Mouse (Mus musculus) ES-CJ7 (cell line): ENCODE measurements at regions not wholly inside any gene's neighbourhood (a gene's known extent, or its start where the extent isn't known, plus 50 kb on each side); places are given as distances from the start of the nearest gene placed in this dataset.

Source experiments
- DNase-seq: peaks from one replicate; pipeline ENCODE4 v3.0.0; 2011; ENCODE audit warnings: low read depth, low spot score

DNA sequence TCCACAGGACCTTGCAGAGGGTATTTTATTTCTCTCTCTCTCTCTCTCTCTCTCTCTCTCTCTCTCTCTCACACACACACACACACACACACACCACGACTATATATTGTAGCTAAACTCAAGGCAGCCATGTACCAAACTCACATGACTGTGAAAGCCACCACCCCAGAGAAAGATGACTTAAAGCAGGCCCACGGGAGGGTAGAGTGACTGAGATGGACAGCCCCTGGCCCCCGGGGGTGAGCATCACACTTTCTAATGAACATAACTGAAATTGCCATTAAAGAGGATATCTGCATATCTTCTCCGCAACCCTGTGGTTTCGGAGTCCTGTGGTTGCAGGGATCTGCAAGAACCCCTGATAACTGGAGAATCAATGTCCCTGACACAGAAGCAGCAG is 197.1 kb upstream of the Spdye4c start:
- no peak for DNase-seq

- DNase-seq: no peak
Observed at GRCm38 (mm10) chr2:128395308-128396007, 195.6 kb upstream of the Spdye4c start.

GRCm38 (mm10) chr2:128396008-128396346 is 195.0 kb upstream of the Spdye4c start:
- peak; percentile 67 for DNase-seq

- no peak for DNase-seq
Observed at GRCm38 (mm10) chr2:128401359-128401758, 189.7 kb upstream of the Spdye4c start.

DNA sequence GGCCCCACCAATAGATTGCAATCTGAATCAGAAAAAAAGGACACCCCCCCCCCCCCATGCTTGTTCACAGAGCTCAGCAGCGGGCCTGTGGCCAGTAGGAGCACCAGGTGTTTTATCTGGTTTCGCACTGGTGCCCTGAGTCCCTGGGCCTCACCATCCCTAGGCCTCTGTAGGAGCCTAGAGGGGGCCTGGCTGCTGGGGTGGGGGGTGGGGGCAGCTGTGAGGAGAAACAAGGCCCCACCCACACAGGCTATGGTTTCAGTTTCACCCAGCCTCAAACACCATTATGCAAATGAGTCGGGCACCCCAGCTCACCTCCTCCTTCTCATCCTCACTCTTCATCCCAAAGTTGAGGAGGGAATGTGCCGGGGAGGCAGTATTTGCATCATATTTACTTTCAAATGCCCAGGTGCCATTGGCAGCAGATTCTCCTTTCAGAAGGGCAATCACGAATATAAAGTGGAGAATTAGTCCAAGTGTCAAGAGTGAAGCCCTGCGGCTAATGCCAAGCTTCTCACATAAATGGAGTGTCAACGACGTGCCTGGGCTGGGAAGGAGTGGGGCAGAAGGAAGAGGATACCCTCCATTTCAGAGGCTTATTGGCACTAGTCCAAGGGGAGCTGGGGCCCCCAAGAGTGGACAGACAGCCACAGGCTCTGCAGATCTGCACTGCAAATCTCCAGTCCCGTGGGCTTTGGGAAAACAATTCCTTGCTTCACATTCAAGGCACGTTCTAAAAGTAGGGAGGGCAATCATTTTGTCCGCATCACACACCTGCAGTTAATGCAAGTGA is 187.7 kb upstream of the Spdye4c start:
- DNase-seq: no peak

DNA sequence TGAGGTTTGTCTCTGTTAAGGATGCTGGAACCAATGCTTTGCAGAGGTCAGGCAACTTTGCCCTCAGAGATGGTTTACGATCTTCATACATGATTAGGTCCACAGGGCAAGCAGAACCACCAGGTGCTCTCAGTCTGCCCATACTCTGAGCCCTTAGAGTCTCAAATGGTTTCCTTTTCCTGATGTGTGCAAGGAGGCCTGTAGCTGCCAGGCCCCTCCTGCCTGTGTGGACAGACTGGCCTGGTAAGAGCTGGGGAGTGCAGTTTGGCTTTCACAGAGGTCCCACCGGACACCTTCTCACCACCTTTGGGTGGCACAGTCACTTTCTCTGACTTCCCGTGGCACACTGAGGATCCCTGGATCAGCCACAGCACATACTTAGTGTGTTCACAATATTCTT is 186.6 kb upstream of the Spdye4c start:
- no peak for DNase-seq

GRCm38 (mm10) chr2:128407076-128407475 is 183.9 kb upstream of the Spdye4c start:
- no peak for DNase-seq

DNA sequence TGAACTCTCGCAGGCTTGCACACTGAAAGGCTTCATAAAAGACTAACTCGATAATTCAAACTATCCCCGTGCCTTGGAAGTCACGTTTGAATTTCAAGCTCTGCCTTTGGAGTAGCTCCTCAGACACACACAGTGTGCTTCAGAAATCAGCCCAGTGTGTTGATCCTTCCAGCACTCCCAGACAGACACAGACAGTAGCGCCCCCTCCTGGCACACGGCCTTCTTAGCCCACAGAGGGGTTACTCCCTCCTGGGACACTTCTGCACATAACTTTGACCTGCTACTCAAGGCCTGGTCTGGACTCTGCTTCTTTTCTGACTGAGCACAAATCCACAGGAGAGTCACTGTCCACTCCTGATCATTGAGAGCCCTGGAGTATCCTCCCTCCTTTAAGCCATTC is 182.3 kb upstream of the Spdye4c start:
- DNase-seq: peak; percentile 65

- DNase-seq: peak; percentile 88
Observed at GRCm38 (mm10) chr2:128412352-128412751, 178.7 kb upstream of the Spdye4c start.

DNA sequence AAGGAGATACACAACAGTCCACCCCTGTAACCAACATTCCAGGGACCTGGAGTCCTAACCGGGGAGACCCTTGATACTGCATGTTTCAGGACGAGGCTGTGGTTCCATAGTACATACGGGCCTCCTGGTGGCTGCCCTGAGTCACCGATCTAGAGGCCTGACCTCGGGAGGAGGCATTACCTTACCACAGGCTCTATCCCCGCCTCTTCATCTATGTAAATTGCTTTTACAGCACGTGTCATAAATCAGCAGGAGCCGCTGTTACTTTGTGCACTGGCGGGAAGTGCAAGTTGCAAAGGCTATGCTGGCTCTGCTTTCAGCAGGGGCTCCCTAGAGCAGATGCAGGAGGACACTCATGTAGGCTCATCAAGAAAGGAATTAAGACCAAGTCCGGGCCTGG is 178.0 kb upstream of the Spdye4c start:
- peak; percentile 31 for DNase-seq

GRCm38 (mm10) chr2:128414588-128415240 is 176.3 kb upstream of the Spdye4c start:
- no peak for DNase-seq

GRCm38 (mm10) chr2:128416416-128416815 is 174.6 kb upstream of the Spdye4c start:
- DNase-seq: no peak

GRCm38 (mm10) chr2:128418960-128419359 is 172.0 kb upstream of the Spdye4c start:
- no peak for DNase-seq

GRCm38 (mm10) chr2:128420406-128420805 is 170.6 kb upstream of the Spdye4c start:
- DNase-seq: no peak

- peak; percentile 38 for DNase-seq
Observed at GRCm38 (mm10) chr2:128422677-128423076, 168.3 kb upstream of the Spdye4c start.

GRCm38 (mm10) chr2:128424236-128424635 is 166.8 kb upstream of the Spdye4c start:
- DNase-seq: no peak

- DNase-seq: no peak
Observed at GRCm38 (mm10) chr2:128427181-128427880, 163.7 kb upstream of the Spdye4c start.

GRCm38 (mm10) chr2:128428154-128428553 is 162.9 kb upstream of the Spdye4c start:
- DNase-seq: peak; percentile 49

DNA sequence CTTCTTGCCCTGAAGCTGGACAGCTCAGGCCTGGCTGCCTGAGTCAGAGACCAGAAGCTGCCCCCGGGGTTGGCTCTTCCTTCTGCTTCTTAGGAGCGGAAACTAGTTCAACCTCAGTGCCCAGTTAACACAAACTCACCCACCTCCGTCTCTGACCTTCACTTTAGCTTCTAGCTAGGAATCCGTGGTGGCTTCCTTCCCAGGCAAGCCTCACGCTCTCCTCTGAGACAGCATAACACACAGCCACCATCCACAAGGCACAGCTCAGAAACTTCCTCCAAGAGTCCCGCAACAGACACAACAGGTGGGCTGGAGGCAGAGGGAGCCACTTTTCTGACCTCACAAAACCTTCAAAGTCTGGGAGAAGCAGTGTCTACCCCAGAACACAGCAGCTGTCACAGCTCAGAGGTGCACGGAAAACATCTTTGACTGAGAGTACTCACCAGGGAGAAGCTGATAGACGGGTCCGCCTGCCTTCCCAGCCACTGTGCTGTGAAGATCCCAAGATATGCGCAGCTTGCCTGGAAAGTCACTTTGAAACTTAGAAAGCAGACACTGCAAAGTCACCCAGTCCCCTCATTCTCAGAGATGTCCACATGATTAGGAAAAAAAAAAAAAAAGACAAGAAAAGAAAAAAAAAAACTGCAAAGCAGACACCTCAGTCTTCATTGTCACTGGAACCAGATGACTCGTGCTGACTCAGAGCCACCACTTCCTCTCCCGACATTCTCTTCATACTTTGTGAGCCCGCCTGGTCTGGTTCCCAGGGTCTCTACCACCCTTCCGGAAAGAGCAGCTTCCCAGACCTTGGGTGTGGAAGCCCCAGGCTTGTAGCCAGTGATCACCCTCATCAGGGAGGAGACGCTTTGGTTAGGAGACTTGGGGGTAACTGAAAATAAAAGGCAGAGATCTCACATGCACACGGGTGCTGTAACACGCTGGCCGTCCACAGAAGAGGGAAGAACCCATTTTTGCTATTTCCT is 162.1 kb upstream of the Spdye4c start:
- peak; percentile 37 for DNase-seq

- no peak for DNase-seq
Observed at GRCm38 (mm10) chr2:128429786-128430185, 161.2 kb upstream of the Spdye4c start.

- DNase-seq: peak; percentile 68
Observed at GRCm38 (mm10) chr2:128430776-128431291, 160.2 kb upstream of the Spdye4c start.
